Mouse (Mus musculus): Measurements from ENCODE around the gene Nle1. TPM values are rescaled to one million over a fixed set of nuclear protein-coding genes. Genes with fewer than 3 reads are reported as not detected.
A peak's percentile ranks its signal among the peaks of the same experiment; 100 is the strongest.

The Nle1 gene
- polyA plus RNA-seq, 1 experiment from 2014 or later, result 44.9 TPM

- Histone ChIP-seq H3K4me1 (replicated peaks; ENCODE audit: control insufficient read depth, insufficient read depth, low read length) (peaks cover 15% of the 10 kb centered on the region), H3K27me3 (replicated peaks; ENCODE audit: control insufficient read depth, insufficient read depth, low read length) (no peaks in the 10 kb centered on the region), H3K27ac (ENCODE audit: low read depth, low read length) (peak overlapping the region; percentile 86), H3K4me3 (ENCODE audit: low read depth, low read length) (peak overlapping the region; percentile 93), H3K4me2 (peak overlapping the region; percentile 79), H3K9me3 (ENCODE audit: control insufficient read depth, low read length) (no peaks in the 10 kb centered on the region), H3K9ac (ENCODE audit: low read depth, low read length) (peak overlapping the region; percentile 90), H3K36me3 (ENCODE audit: control insufficient read depth, insufficient read depth, low read length) (no peaks in the 10 kb centered on the region)
- no peak for DNase-seq (ENCODE audit: low spot score)
- 48% methylated on average over 9 of the region's 9 CpGs for whole genome bisulfite sequencing
- ATAC-seq (replicated peaks; ENCODE audit: low FRiP score), result no peak
Measured at GRCm38 (mm10) chr11:82869506-82870172, 38.6 kb downstream of the Nle1 start.

- ATAC-seq (replicated peaks; ENCODE audit: low FRiP score) (no peak), DNase-seq (ENCODE audit: low spot score) (no peak)
- H3K36me3 ChIP-seq (ENCODE audit: control insufficient read depth, insufficient read depth, low read length), result no peaks in the 10 kb centered on the region
- peak overlapping the region; percentile 23; the same call in 1 of the 2 replicates for H3K27ac ChIP-seq (ENCODE audit: low read depth, low read length)
- peaks cover 26% of the 10 kb centered on the region for H3K4me1 ChIP-seq (replicated peaks; ENCODE audit: control insufficient read depth, insufficient read depth, low read length)
- no peak overlapping the region for H3K4me3 ChIP-seq (ENCODE audit: low read depth, low read length)
- H3K9me3 ChIP-seq (ENCODE audit: control insufficient read depth, low read length), result no peaks in the 10 kb centered on the region
- peak overlapping the region; percentile 32; the same call in 1 of the 2 replicates for H3K9ac ChIP-seq (ENCODE audit: low read depth, low read length)
- H3K4me2 ChIP-seq, result peak overlapping the region; percentile 49
- H3K27me3 ChIP-seq (replicated peaks; ENCODE audit: control insufficient read depth, insufficient read depth, low read length), result no peaks in the 10 kb centered on the region
- 48% methylated on average over 5 of the region's 5 CpGs for WGBS
Measured at GRCm38 (mm10) chr11:82867956-82868355, 40.3 kb downstream of the Nle1 start.

GRCm38 (mm10) chr11:82866850-82867564 lies 41.2 kb downstream of the Nle1 start:
- peaks cover 30% of the 10 kb centered on the region for H3K4me1 ChIP-seq (replicated peaks; ENCODE audit: control insufficient read depth, insufficient read depth, low read length)

GRCm38 (mm10) chr11:82865957-82866356 lies 42.3 kb downstream of the Nle1 start:
- no peaks in the 10 kb centered on the region for H3K27me3 ChIP-seq (replicated peaks; ENCODE audit: control insufficient read depth, insufficient read depth, low read length)
- no peak overlapping the region for H3K4me3 ChIP-seq (ENCODE audit: low read depth, low read length)
- no peaks in the 10 kb centered on the region for H3K36me3 ChIP-seq (ENCODE audit: control insufficient read depth, insufficient read depth, low read length)
- no peak overlapping the region for H3K9ac ChIP-seq (ENCODE audit: low read depth, low read length)
- H3K4me1 ChIP-seq (replicated peaks; ENCODE audit: control insufficient read depth, insufficient read depth, low read length), result peaks cover 36% of the 10 kb centered on the region
- H3K9me3 ChIP-seq (ENCODE audit: control insufficient read depth, low read length), result no peaks in the 10 kb centered on the region
- WGBS, result 73% methylated on average over 10 of the region's 10 CpGs
- no peak overlapping the region for H3K27ac ChIP-seq (ENCODE audit: low read depth, low read length)
- no peak for ATAC-seq (replicated peaks; ENCODE audit: low FRiP score)
- peak overlapping the region; percentile 49 for H3K4me2 ChIP-seq
- DNase-seq (ENCODE audit: low spot score), result no peak

More at GRCm38 (mm10) chr11:82866850-82867564, 41.2 kb downstream of the Nle1 start:
- Histone ChIP-seq H3K27me3 (replicated peaks; ENCODE audit: control insufficient read depth, insufficient read depth, low read length) (no peaks in the 10 kb centered on the region), H3K9me3 (ENCODE audit: control insufficient read depth, low read length) (no peaks in the 10 kb centered on the region), H3K36me3 (ENCODE audit: control insufficient read depth, insufficient read depth, low read length) (no peaks in the 10 kb centered on the region), H3K27ac (ENCODE audit: low read depth, low read length) (peak overlapping the region; percentile 20; the same call in 1 of the 2 replicates), H3K9ac (ENCODE audit: low read depth, low read length) (no peak overlapping the region), H3K4me3 (ENCODE audit: low read depth, low read length) (0 out of 2 replicates have a peak overlapping the region, but pooled peaks have one; percentile 0), H3K4me2 (peak overlapping the region; percentile 49)
- DNase-seq (ENCODE audit: low spot score) (no peak), ATAC-seq (replicated peaks; ENCODE audit: low FRiP score) (no peak)
- WGBS, result 27% methylated on average over 7 of the region's 7 CpGs

GRCm38 (mm10) chr11:82863488-82863931 lies 44.7 kb downstream of the Nle1 start:
- no peak overlapping the region for H3K4me3 ChIP-seq (ENCODE audit: low read depth, low read length)
- peak overlapping the region; percentile 44; the same call in 1 of the 2 replicates for H3K27ac ChIP-seq (ENCODE audit: low read depth, low read length)
- DNase-seq (ENCODE audit: low spot score) (no peak), ATAC-seq (replicated peaks; ENCODE audit: low FRiP score) (peak; percentile 40; the same call in 1 of the 2 replicates)
- H3K9me3 ChIP-seq (ENCODE audit: control insufficient read depth, low read length), result no peaks in the 10 kb centered on the region
- no peaks in the 10 kb centered on the region for H3K27me3 ChIP-seq (replicated peaks; ENCODE audit: control insufficient read depth, insufficient read depth, low read length)
- WGBS, result 65% methylated on average over 4 of the region's 4 CpGs
- no peak overlapping the region for H3K4me2 ChIP-seq
- peaks cover 32% of the 10 kb centered on the region for H3K4me1 ChIP-seq (replicated peaks; ENCODE audit: control insufficient read depth, insufficient read depth, low read length)
- no peaks in the 10 kb centered on the region for H3K36me3 ChIP-seq (ENCODE audit: control insufficient read depth, insufficient read depth, low read length)
- H3K9ac ChIP-seq (ENCODE audit: low read depth, low read length), result no peak overlapping the region

- no peak overlapping the region for H3K4me3 ChIP-seq (ENCODE audit: low read depth, low read length)
- no peak overlapping the region for H3K4me2 ChIP-seq
- no peak overlapping the region for H3K27ac ChIP-seq (ENCODE audit: low read depth, low read length)
- no peaks in the 10 kb centered on the region for H3K36me3 ChIP-seq (ENCODE audit: control insufficient read depth, insufficient read depth, low read length)
- H3K9ac ChIP-seq (ENCODE audit: low read depth, low read length), result no peak overlapping the region
- H3K9me3 ChIP-seq (ENCODE audit: control insufficient read depth, low read length), result no peaks in the 10 kb centered on the region
- H3K4me1 ChIP-seq (replicated peaks; ENCODE audit: control insufficient read depth, insufficient read depth, low read length), result peaks cover 29% of the 10 kb centered on the region
- no peak for DNase-seq (ENCODE audit: low spot score)
- ATAC-seq (replicated peaks; ENCODE audit: low FRiP score), result no peak
- 92% methylated on average over 2 of the region's 2 CpGs for WGBS
- H3K27me3 ChIP-seq (replicated peaks; ENCODE audit: control insufficient read depth, insufficient read depth, low read length), result no peaks in the 10 kb centered on the region
Measured at GRCm38 (mm10) chr11:82863059-82863458, 45.2 kb downstream of the Nle1 start.

GRCm38 (mm10) chr11:82862638-82863037 lies 45.6 kb downstream of the Nle1 start:
- Histone ChIP-seq H3K9me3 (ENCODE audit: control insufficient read depth, low read length) (no peaks in the 10 kb centered on the region), H3K4me1 (replicated peaks; ENCODE audit: control insufficient read depth, insufficient read depth, low read length) (peaks cover 25% of the 10 kb centered on the region), H3K36me3 (ENCODE audit: control insufficient read depth, insufficient read depth, low read length) (no peaks in the 10 kb centered on the region), H3K9ac (ENCODE audit: low read depth, low read length) (no peak overlapping the region), H3K27ac (ENCODE audit: low read depth, low read length) (no peak overlapping the region), H3K4me2 (0 out of 2 replicates have a peak overlapping the region, but pooled peaks have one; percentile 2), H3K4me3 (ENCODE audit: low read depth, low read length) (no peak overlapping the region), H3K27me3 (replicated peaks; ENCODE audit: control insufficient read depth, insufficient read depth, low read length) (no peaks in the 10 kb centered on the region)
- WGBS, result 51% methylated on average over 9 of the region's 9 CpGs
- no peak for DNase-seq (ENCODE audit: low spot score)
- ATAC-seq (replicated peaks; ENCODE audit: low FRiP score), result no peak

- DNase-seq (ENCODE audit: low spot score) (no peak), ATAC-seq (replicated peaks; ENCODE audit: low FRiP score) (no peak)
- H3K4me3 ChIP-seq (ENCODE audit: low read depth, low read length), result no peak overlapping the region
- H3K36me3 ChIP-seq (ENCODE audit: control insufficient read depth, insufficient read depth, low read length), result no peaks in the 10 kb centered on the region
- no peaks in the 10 kb centered on the region for H3K9me3 ChIP-seq (ENCODE audit: control insufficient read depth, low read length)
- H3K9ac ChIP-seq (ENCODE audit: low read depth, low read length), result no peak overlapping the region
- no peak overlapping the region for H3K27ac ChIP-seq (ENCODE audit: low read depth, low read length)
- peaks cover 28% of the 10 kb centered on the region for H3K4me1 ChIP-seq (replicated peaks; ENCODE audit: control insufficient read depth, insufficient read depth, low read length)
- WGBS, result 78% methylated on average over 8 of the region's 8 CpGs
- no peak overlapping the region for H3K4me2 ChIP-seq
- no peaks in the 10 kb centered on the region for H3K27me3 ChIP-seq (replicated peaks; ENCODE audit: control insufficient read depth, insufficient read depth, low read length)
Measured at GRCm38 (mm10) chr11:82861558-82861957, 46.7 kb downstream of the Nle1 start.
